Mouse (Mus musculus): ENCODE data around the gene Nsa2.

The Nsa2 gene

GRCm38 (mm10) chr13:97086316-97086715 lies 51.4 kb downstream of the Nsa2 start:
- DNase-seq: no peak

GRCm38 (mm10) chr13:97082432-97082831 lies 55.3 kb downstream of the Nsa2 start:
- DNase-seq: no peak

DNA sequence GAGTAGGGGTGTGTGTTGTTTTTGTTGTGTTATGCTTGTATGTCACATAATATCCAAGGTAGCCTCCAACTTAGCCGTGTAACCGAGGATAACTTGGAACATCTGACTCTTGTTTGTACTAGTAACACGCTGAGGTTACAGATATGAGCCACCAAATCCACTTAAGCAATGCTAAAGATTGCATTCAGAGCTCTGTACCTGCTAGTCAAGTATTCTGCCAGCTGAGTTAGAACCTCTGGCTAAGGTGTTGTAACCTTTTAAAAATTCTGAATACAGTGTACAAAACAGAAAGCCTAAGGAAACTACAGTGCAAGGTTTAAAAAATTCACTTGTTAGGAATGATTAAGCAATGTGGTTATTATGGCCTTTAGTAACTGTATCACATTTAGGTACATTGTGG lies 57.1 kb downstream of the Nsa2 start:
- no peak for DNase-seq

DNA sequence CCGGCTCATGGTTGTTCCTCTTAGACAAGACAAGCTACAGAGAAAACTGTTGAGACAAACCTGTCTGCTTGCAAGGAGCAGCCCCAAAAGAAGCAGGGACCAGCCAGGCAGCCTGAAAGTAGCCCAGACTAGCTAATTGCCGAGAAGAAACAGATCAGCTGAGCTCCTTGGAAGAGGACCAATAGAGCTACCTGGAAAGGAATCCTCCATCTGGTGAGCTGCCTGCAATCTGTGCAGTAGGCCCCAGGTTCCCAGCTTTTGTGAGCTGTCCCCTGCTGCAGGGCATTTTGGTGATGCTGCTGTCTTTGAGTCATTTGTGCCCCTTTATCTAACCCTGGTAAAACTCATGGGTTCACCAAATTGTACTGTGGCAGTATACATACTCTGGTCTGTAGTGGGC lies 57.5 kb downstream of the Nsa2 start:
- no peak for DNase-seq

Data from kidney, postnatal 4 days (tissue).